ENCODE assay signal across 16 mouse cellular contexts in genomic region chr10:118792352-118793100, GRCm38 (mm10).
DNase-seq lines count a peak whose midpoint lies in the region; ATAC-seq and TF ChIP-seq lines count a peak whose summit lies in the region.
"Had no signal": no experiment of that assay in that cellular context is flagged by ENCODE, and none has a peak within 500 bp of the region (broad histone marks: within the 10 kb centered on the region; RNA-seq: fewer than 3 reads in every experiment).

No protein-coding gene starts in this region.

- no peaks in the 10 kb centered on the region; the same call in 1 of the 2 replicates for H3K9me3 ChIP-seq in heart, postnatal 0 days (replicated peaks; ENCODE audit: control insufficient read depth, low read length)
- 0 out of 2 replicates have a peak, but pooled peaks cover 3% of the 10 kb centered on the region for H3K9me3 ChIP-seq in neural tube, embryonic 13.5 days
- H3K9me3 ChIP-seq in forebrain, postnatal 0 days (ENCODE audit: low read length): no peaks in the 10 kb centered on the region
- H3K9me3 ChIP-seq in midbrain, postnatal 0 days (ENCODE audit: low read length): no peaks in the 10 kb centered on the region
- H3K9me3 ChIP-seq: embryonic facial prominence, embryonic 15.5 days; limb, embryonic 10.5 days; liver, embryonic 13.5 days had no signal

- H3K27ac ChIP-seq in heart, postnatal 0 days (ENCODE audit: low read depth): peak overlapping the region; percentile 36; the same call in 1 of the 2 replicates
- peak overlapping the region; percentile 38 for H3K27ac ChIP-seq in neural tube, embryonic 13.5 days (replicated peaks)
- peak overlapping the region; percentile 36; the same call in 1 of the 2 replicates for H3K27ac ChIP-seq in forebrain, postnatal 0 days (ENCODE audit: low read depth, low read length)
- no peak overlapping the region for H3K27ac ChIP-seq in midbrain, postnatal 0 days (ENCODE audit: low read depth, low read length)
- H3K27ac ChIP-seq: embryonic facial prominence, embryonic 15.5 days; limb, embryonic 10.5 days; liver, embryonic 13.5 days had no signal

- no peak overlapping the region for H3K4me3 ChIP-seq in heart, postnatal 0 days (ENCODE audit: low read depth, low read length)
- no peak overlapping the region for H3K4me3 ChIP-seq in neural tube, embryonic 13.5 days
- no peak overlapping the region for H3K4me3 ChIP-seq in forebrain, postnatal 0 days (ENCODE audit: low read depth, low read length)
- no peak overlapping the region for H3K4me3 ChIP-seq in midbrain, postnatal 0 days (ENCODE audit: low read depth, low read length)
- H3K4me3 ChIP-seq: embryonic facial prominence, embryonic 15.5 days; limb, embryonic 10.5 days; liver, embryonic 13.5 days had no signal

- no peaks in the 10 kb centered on the region for H3K4me1 ChIP-seq in heart, postnatal 0 days (ENCODE audit: control insufficient read depth, insufficient read depth)
- peaks cover 15% of the 10 kb centered on the region; the same call in 1 of the 2 replicates for H3K4me1 ChIP-seq in neural tube, embryonic 13.5 days (replicated peaks)
- no peaks in the 10 kb centered on the region; the same call in 1 of the 2 replicates for H3K4me1 ChIP-seq in forebrain, postnatal 0 days (ENCODE audit: insufficient read depth)
- H3K4me1 ChIP-seq in midbrain, postnatal 0 days (ENCODE audit: insufficient read depth, low read length): no peaks in the 10 kb centered on the region

- ATAC-seq in heart, postnatal 0 days (ENCODE audit: insufficient read depth, low read depth): no peak
- ATAC-seq in neural tube, embryonic 13.5 days (ENCODE audit: low read depth): no peak
- ATAC-seq in forebrain, postnatal 0 days: peak; percentile 73; the same call in 1 of the 2 replicates
- no peak for ATAC-seq in midbrain, postnatal 0 days (ENCODE audit: low FRiP score)
- no peak for ATAC-seq in CD4-positive, CD25-positive, alpha-beta regulatory T cell, adult 4 months
- ATAC-seq: inflammation-experienced regulatory T-cells, adult 6 months had no signal

- TF ChIP-seq CTCF in heart, postnatal 0 days (IDR thresholded peaks at IDR 0.05; ENCODE audit: low read depth): no peak
- TF ChIP-seq CTCF in forebrain, postnatal 0 days (IDR thresholded peaks at IDR 0.05; ENCODE audit: low read depth): 0 out of 2 replicates have a peak, but pooled peaks have one; percentile 11
- TF ChIP-seq CTCF in midbrain, postnatal 0 days (IDR thresholded peaks at IDR 0.05): no peak; the same call in 1 of the 2 replicates

- no peak for TF ChIP-seq EP300 in heart, postnatal 0 days (IDR thresholded peaks at IDR 0.05; ENCODE audit: low read depth)

- no peak for DNase-seq in heart, postnatal 0 days (ENCODE audit: low spot score)
- no peak for DNase-seq in heart, postnatal 25 days (ENCODE audit: low spot score)
- DNase-seq in neural tube, embryonic 10.5 days (ENCODE audit: extremely low spot score, low spot score): no peak
- DNase-seq in forebrain, postnatal 0 days: peak; percentile 71
- peak; percentile 30 for DNase-seq in midbrain, postnatal 0 days (ENCODE audit: low spot score)
- DNase-seq: cerebellum, adult 8-10 months; kidney, postnatal 14 days; liver, embryonic 13.5 days; lung, postnatal 10 days; thymus, postnatal 25 days had no signal

- no peak overlapping the region for H3K9ac ChIP-seq in heart, postnatal 0 days (replicated peaks; ENCODE audit: low read depth, low read length)
- H3K9ac ChIP-seq in neural tube, embryonic 13.5 days: no peak overlapping the region
- H3K9ac ChIP-seq in forebrain, postnatal 0 days: no peak overlapping the region
- H3K9ac ChIP-seq in midbrain, postnatal 0 days (replicated peaks; ENCODE audit: low read length, poor library complexity, severe bottlenecking): no peak overlapping the region
- H3K9ac ChIP-seq: embryonic facial prominence, embryonic 15.5 days; liver, embryonic 13.5 days had no signal

- no peaks in the 10 kb centered on the region for H3K36me3 ChIP-seq in heart, postnatal 0 days (replicated peaks; ENCODE audit: control insufficient read depth, insufficient read depth, low read length)
- H3K36me3 ChIP-seq in neural tube, embryonic 13.5 days: no peaks in the 10 kb centered on the region
- no peaks in the 10 kb centered on the region for H3K36me3 ChIP-seq in forebrain, postnatal 0 days (ENCODE audit: insufficient read depth)
- no peaks in the 10 kb centered on the region for H3K36me3 ChIP-seq in midbrain, postnatal 0 days (ENCODE audit: insufficient read depth, low read length)
- H3K36me3 ChIP-seq: embryonic facial prominence, embryonic 15.5 days; limb, embryonic 10.5 days; liver, embryonic 13.5 days had no signal

- H3K4me2 ChIP-seq in heart, postnatal 0 days (ENCODE audit: low read depth, low read length): no peak overlapping the region
- H3K4me2 ChIP-seq in neural tube, embryonic 13.5 days: no peak overlapping the region
- no peak overlapping the region for H3K4me2 ChIP-seq in forebrain, postnatal 0 days (ENCODE audit: low read depth)
- no peak overlapping the region for H3K4me2 ChIP-seq in midbrain, postnatal 0 days (ENCODE audit: low read depth, low read length, poor library complexity, severe bottlenecking)
- H3K4me2 ChIP-seq: embryonic facial prominence, embryonic 15.5 days; liver, embryonic 13.5 days had no signal

- intact Hi-C loops in heart, postnatal 25 days (cut with DNase I): loop anchor here (5.0 kb wide), 1 partner anchor 80 kb away; no protein-coding TSS in a partner anchor

- 55% methylated on average over 15 of the region's 15 CpGs for WGBS in heart, postnatal 0 days
- 72% methylated on average over 15 of the region's 15 CpGs for WGBS in neural tube, embryonic 13.5 days
- 46% methylated on average over 15 of the region's 15 CpGs for WGBS in forebrain, postnatal 0 days
- 53% methylated on average over 15 of the region's 15 CpGs for WGBS in midbrain, postnatal 0 days

- H3K27me3 ChIP-seq in heart, postnatal 0 days (ENCODE audit: control insufficient read depth, insufficient read depth, low read length): no peaks in the 10 kb centered on the region
- no peaks in the 10 kb centered on the region for H3K27me3 ChIP-seq in neural tube, embryonic 13.5 days
- no peaks in the 10 kb centered on the region for H3K27me3 ChIP-seq in forebrain, postnatal 0 days (ENCODE audit: insufficient read depth, low read length)
- no peaks in the 10 kb centered on the region for H3K27me3 ChIP-seq in midbrain, postnatal 0 days (ENCODE audit: insufficient read depth, low read length)
- H3K27me3 ChIP-seq: CH12.LX; embryonic facial prominence, embryonic 15.5 days; liver, embryonic 13.5 days had no signal

Comparison
In these comparisons a context has a peak if more than half of its experiments do, and no peak if none do; other contexts are left out.
1. DNase-seq: peak in forebrain, postnatal 0 days (single experiment) and midbrain, postnatal 0 days (single experiment); none in heart, postnatal 0 days (single experiment), heart, postnatal 25 days (single experiment) and neural tube, embryonic 10.5 days (single experiment).